Mouse (Mus musculus) stomach, embryonic 16.5 days (tissue): ENCODE measurements around the gene Gm12800. TPM values are rescaled to one million over a fixed set of nuclear protein-coding genes. Genes with fewer than 3 reads are reported as not detected.

Experiments used
- polyA plus RNA-seq: library from polyadenylated mRNA; unstranded; fragments of >200 nt; fragmentation: Nextera tagmentation; extraction: Ambion mirVana; gene quantifications from 2 replicates; pipeline ENCODE4 v1.2.1, GENCODE M21; 2015

The Gm12800 gene
- polyA plus RNA-seq, 1 experiment from 2014 or later, result not detected

Other genes starting within 250 kb of the Gm12800 start
- gene Lepr, start 191.7 kb upstream of the Gm12800 start, polyA plus RNA-seq, result 7.4 and 7.6 TPM in 2 replicates
- not detected in 2 replicates for gene B020004J07Rik, start 65.1 kb upstream of the Gm12800 start, polyA plus RNA-seq
- gene C130073F10Rik, start 15.3 kb upstream of the Gm12800 start, polyA plus RNA-seq, result not detected in 2 replicates
- not detected in 2 replicates for gene Gm12794, start 31.3 kb downstream of the Gm12800 start, polyA plus RNA-seq
- not detected in 2 replicates for gene Gm12790, start 71.9 kb downstream of the Gm12800 start, polyA plus RNA-seq
- not detected in 2 replicates for gene Gm12789, start 77.5 kb downstream of the Gm12800 start, polyA plus RNA-seq
- 12.5 and 12.9 TPM in 2 replicates for gene Pde4b, start 178.4 kb downstream of the Gm12800 start, polyA plus RNA-seq